Mouse (Mus musculus) cerebellum, adult 11 months (tissue): ENCODE data around the gene Cers6.

ENCODE experiments used
- DNase-seq: peaks from one replicate; pipeline ENCODE4 v3.0.0; 2022

Gene Cers6

GRCm38 (mm10) chr2:68860904-68861685, at the start of gene Cers6:
Gene Cers6, plus strand, starts transcription at chr2:68861441.
- peak; percentile 98 for DNase-seq

- no peak for DNase-seq
These were observed 46.8 kb upstream of the Cers6 start for GRCm38 (mm10) chr2:68814409-68814808.

- no peak for DNase-seq
These were observed 42.2 kb upstream of the Cers6 start for GRCm38 (mm10) chr2:68819040-68819439.

- DNase-seq, result no peak
These were observed 38.9 kb upstream of the Cers6 start for GRCm38 (mm10) chr2:68822152-68822887.

GRCm38 (mm10) chr2:68825326-68826020, 35.8 kb upstream of the Cers6 start:
- no peak for DNase-seq

GRCm38 (mm10) chr2:68843330-68843729, 17.9 kb upstream of the Cers6 start:
- no peak for DNase-seq

GRCm38 (mm10) chr2:68844530-68844929, 16.7 kb upstream of the Cers6 start:
- DNase-seq, result no peak

- no peak for DNase-seq
These were observed 16.1 kb upstream of the Cers6 start for GRCm38 (mm10) chr2:68845002-68845740.

- no peak for DNase-seq
These were observed 850 bp upstream of the Cers6 start for GRCm38 (mm10) chr2:68860391-68860790.

GRCm38 (mm10) chr2:68861721-68862463, 651 bp downstream of the Cers6 start:
- peak; percentile 54 for DNase-seq

GRCm38 (mm10) chr2:68862464-68863266, 1.4 kb downstream of the Cers6 start:
- DNase-seq, result no peak

- DNase-seq, result no peak
These were observed 2.3 kb downstream of the Cers6 start for GRCm38 (mm10) chr2:68863561-68863960.

- peak; percentile 59 for DNase-seq
These were observed 3.1 kb downstream of the Cers6 start for GRCm38 (mm10) chr2:68864366-68864765.

GRCm38 (mm10) chr2:68867148-68867547, 5.9 kb downstream of the Cers6 start:
- no peak for DNase-seq

GRCm38 (mm10) chr2:68870999-68871780, 9.9 kb downstream of the Cers6 start:
- no peak for DNase-seq

GRCm38 (mm10) chr2:68873086-68873485, 11.8 kb downstream of the Cers6 start:
- no peak for DNase-seq

- DNase-seq, result no peak
These were observed 12.6 kb downstream of the Cers6 start for GRCm38 (mm10) chr2:68873653-68874441.

- no peak for DNase-seq
These were observed 13.3 kb downstream of the Cers6 start for GRCm38 (mm10) chr2:68874575-68874974.

- DNase-seq, result no peak
These were observed 17.9 kb downstream of the Cers6 start for GRCm38 (mm10) chr2:68879071-68879651.
